In genomic region chr10:128612433-128613153, GRCm38 (mm10) we compare ENCODE assay signal across 8 mouse cellular contexts. TPM values are rescaled to one million over a fixed set of nuclear protein-coding genes. Genes with fewer than 3 reads are reported as not detected.
A peak's percentile ranks its signal among the peaks of the same experiment; 100 is the strongest.
DNase-seq lines count a peak whose midpoint lies in the region; ATAC-seq and TF ChIP-seq lines count a peak whose summit lies in the region.

No protein-coding gene starts in this region.

- no peaks in the 10 kb centered on the region for H3K36me3 ChIP-seq in forebrain, postnatal 0 days (ENCODE audit: insufficient read depth)
- no peaks in the 10 kb centered on the region for H3K36me3 ChIP-seq in hindbrain, embryonic 11.5 days (ENCODE audit: control insufficient read depth, insufficient read depth, low read length)
- H3K36me3 ChIP-seq in lung, embryonic 16.5 days (ENCODE audit: control insufficient read depth, insufficient read depth, low read length): no peaks in the 10 kb centered on the region

- H3K4me2 ChIP-seq in forebrain, postnatal 0 days (ENCODE audit: low read depth): no peak overlapping the region
- no peak overlapping the region for H3K4me2 ChIP-seq in hindbrain, embryonic 11.5 days (replicated peaks; ENCODE audit: low read depth, low read length)
- peak overlapping the region; percentile 41 for H3K4me2 ChIP-seq in lung, embryonic 16.5 days (ENCODE audit: low read depth, low read length)

- H3K9ac ChIP-seq in forebrain, postnatal 0 days: no peak overlapping the region
- no peak overlapping the region for H3K9ac ChIP-seq in hindbrain, embryonic 11.5 days (ENCODE audit: low read depth, low read length)
- H3K9ac ChIP-seq in lung, embryonic 16.5 days (ENCODE audit: low read length): no peak overlapping the region

- TF ChIP-seq CTCF in forebrain, postnatal 0 days (IDR thresholded peaks at IDR 0.05; ENCODE audit: low read depth): peak; percentile 89

- peak; percentile 75 for DNase-seq in MEL-GATA-1-ER (ENCODE audit: extremely low read depth, low read depth)
- peak; percentile 76 to 84 for DNase-seq in cerebellum, adult 18-20 months
- DNase-seq in forebrain, postnatal 0 days: peak; percentile 90
- peak; percentile 85 for DNase-seq in hindbrain, embryonic 11.5 days (ENCODE audit: low spot score)
- peak; percentile 49 for DNase-seq in layer of hippocampus, adult 9-10 months (ENCODE audit: low spot score)
- DNase-seq in ovary, postnatal 14 days (ENCODE audit: low spot score): peak; percentile 63
- DNase-seq in thymus, postnatal 10 days (ENCODE audit: low spot score in 2 of 2): peak; percentile 53 to 84

- no peaks in the 10 kb centered on the region for H3K27me3 ChIP-seq in forebrain, postnatal 0 days (ENCODE audit: insufficient read depth, low read length)
- no peaks in the 10 kb centered on the region for H3K27me3 ChIP-seq in hindbrain, embryonic 11.5 days (ENCODE audit: control insufficient read depth, insufficient read depth, low read length)
- H3K27me3 ChIP-seq in lung, embryonic 16.5 days (ENCODE audit: control insufficient read depth, insufficient read depth, low read depth, low read length): no peaks in the 10 kb centered on the region; the same call in 1 of the 2 replicates

- 14% methylated on average over 16 of the region's 16 CpGs for WGBS in forebrain, postnatal 0 days
- WGBS in hindbrain, embryonic 11.5 days: 17% methylated on average over 16 of the region's 16 CpGs
- WGBS in lung, embryonic 16.5 days: 12% methylated on average over 16 of the region's 16 CpGs

- peak; percentile 86 for ATAC-seq in forebrain, postnatal 0 days
- ATAC-seq in hindbrain, embryonic 11.5 days (ENCODE audit: low FRiP score): no peak
- ATAC-seq in lung, embryonic 16.5 days (ENCODE audit: low read depth): peak; percentile 83; the same call in 1 of the 2 replicates

- H3K4me3 ChIP-seq in forebrain, postnatal 0 days (ENCODE audit: low read depth, low read length): no peak overlapping the region
- H3K4me3 ChIP-seq in hindbrain, embryonic 11.5 days (ENCODE audit: low read depth, low read length): no peak overlapping the region
- no peak overlapping the region for H3K4me3 ChIP-seq in lung, embryonic 16.5 days (ENCODE audit: low read length)

- H3K9me3 ChIP-seq in forebrain, postnatal 0 days (ENCODE audit: low read length): no peaks in the 10 kb centered on the region
- no peaks in the 10 kb centered on the region for H3K9me3 ChIP-seq in hindbrain, embryonic 11.5 days (ENCODE audit: control insufficient read depth, low read length)
- no peaks in the 10 kb centered on the region for H3K9me3 ChIP-seq in lung, embryonic 16.5 days (ENCODE audit: control insufficient read depth, low read length)

- H3K4me1 ChIP-seq in forebrain, postnatal 0 days (ENCODE audit: insufficient read depth): no peaks in the 10 kb centered on the region
- H3K4me1 ChIP-seq in hindbrain, embryonic 11.5 days (replicated peaks; ENCODE audit: control insufficient read depth, insufficient read depth, low read length): no peaks in the 10 kb centered on the region; the same call in 1 of the 2 replicates
- H3K4me1 ChIP-seq in lung, embryonic 16.5 days (replicated peaks; ENCODE audit: control insufficient read depth, insufficient read depth, low read length): 0 out of 2 replicates have a peak, but pooled peaks cover 2% of the 10 kb centered on the region

- no peak overlapping the region for H3K27ac ChIP-seq in forebrain, postnatal 0 days (ENCODE audit: low read depth, low read length)
- H3K27ac ChIP-seq in hindbrain, embryonic 11.5 days (ENCODE audit: low read depth, low read length): no peak overlapping the region
- no peak overlapping the region for H3K27ac ChIP-seq in lung, embryonic 16.5 days (ENCODE audit: low read length)

RNA-seq across cellular contexts. Expression of gene Rps26, which starts 14.0 kb away (rescaled TPM):
- total RNA-seq in forebrain, postnatal 0 days (2014; rRNA removed): 859 and 1,363 TPM in 2 replicates
- polyA plus RNA-seq in forebrain, postnatal 0 days (2015; fragmentation: Nextera tagmentation; extraction: Ambion mirVana): 436 and 640 TPM in 2 replicates
- 596 and 615 TPM in 2 replicates for polyA plus RNA-seq in hindbrain, embryonic 11.5 days (2014; fragmentation: Nextera tagmentation; extraction: Ambion mirVana)
- polyA plus RNA-seq in lung, embryonic 16.5 days (2015; fragmentation: Nextera tagmentation; extraction: Ambion mirVana): 720 and 793 TPM in 2 replicates

RNA-seq across cellular contexts. Expression of gene Erbb3, which starts 23.1 kb away (rescaled TPM):
- total RNA-seq in forebrain, postnatal 0 days (2014; rRNA removed): 1.3 and 1.4 TPM in 2 replicates
- polyA plus RNA-seq in forebrain, postnatal 0 days (2015; fragmentation: Nextera tagmentation; extraction: Ambion mirVana): 0.41 and 0.68 TPM in 2 replicates
- polyA plus RNA-seq in hindbrain, embryonic 11.5 days (2014; fragmentation: Nextera tagmentation; extraction: Ambion mirVana): 4.6 and 7.0 TPM in 2 replicates
- 26.9 and 27.6 TPM in 2 replicates for polyA plus RNA-seq in lung, embryonic 16.5 days (2015; fragmentation: Nextera tagmentation; extraction: Ambion mirVana)

RNA-seq across cellular contexts. Expression of gene Ikzf4, which starts 33.2 kb away (rescaled TPM):
- total RNA-seq in forebrain, postnatal 0 days (2014; rRNA removed): 8.4 and 15.6 TPM in 2 replicates
- polyA plus RNA-seq in forebrain, postnatal 0 days (2015; fragmentation: Nextera tagmentation; extraction: Ambion mirVana): 6.3 and 11.3 TPM in 2 replicates
- polyA plus RNA-seq in hindbrain, embryonic 11.5 days (2014; fragmentation: Nextera tagmentation; extraction: Ambion mirVana): 4.3 and 4.9 TPM in 2 replicates
- polyA plus RNA-seq in lung, embryonic 16.5 days (2015; fragmentation: Nextera tagmentation; extraction: Ambion mirVana): 1.4 and 1.6 TPM in 2 replicates

RNA-seq across cellular contexts. Expression of gene Pa2g4, which starts 46.8 kb away (rescaled TPM):
- total RNA-seq in forebrain, postnatal 0 days (2014; rRNA removed): 119 and 122 TPM in 2 replicates
- polyA plus RNA-seq in forebrain, postnatal 0 days (2015; fragmentation: Nextera tagmentation; extraction: Ambion mirVana): 128 and 135 TPM in 2 replicates
- polyA plus RNA-seq in hindbrain, embryonic 11.5 days (2014; fragmentation: Nextera tagmentation; extraction: Ambion mirVana): 220 and 243 TPM in 2 replicates
- 161 and 167 TPM in 2 replicates for polyA plus RNA-seq in lung, embryonic 16.5 days (2015; fragmentation: Nextera tagmentation; extraction: Ambion mirVana)
